Mouse (Mus musculus): Measurements from ENCODE around the gene Hoxb3.

DNA sequence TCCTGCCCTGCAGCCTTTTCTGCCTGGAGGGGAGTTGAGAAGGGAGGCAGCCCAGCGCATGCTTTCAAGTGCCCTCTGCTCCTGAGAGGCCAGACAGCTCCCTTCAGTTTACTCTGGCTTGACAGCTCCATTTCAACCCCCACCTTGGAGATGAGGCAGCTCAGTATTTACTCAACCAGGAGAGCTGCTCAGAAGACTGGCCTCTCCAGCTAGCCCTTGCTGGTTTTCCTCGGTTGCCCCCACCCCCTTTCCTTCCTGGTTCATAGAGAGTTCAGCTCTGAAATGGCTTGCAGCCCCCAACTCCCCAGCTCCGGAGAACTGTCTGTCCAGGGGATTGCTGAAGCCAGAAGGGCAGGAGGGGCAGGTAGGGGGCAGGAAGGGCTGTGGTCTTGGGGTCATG is 49.4 kb downstream of the Hoxb3 start:
- TF ChIP-seq POLR2A (IDR thresholded peaks at IDR 0.05; ENCODE audit: insufficient read depth, low read depth, low read length) = no peak
- TF ChIP-seq CTCF (IDR thresholded peaks at IDR 0.05; ENCODE audit: insufficient read depth, low read depth, low read length) = no peak
